Mouse (Mus musculus) gastrocnemius, adult 18-20 months (tissue): ENCODE data around the gene Sec14l4. TPM values are rescaled to one million over a fixed set of nuclear protein-coding genes. Genes with fewer than 3 reads are reported as not detected.
"Not testable (repeated sequence)": the region's sequence is repeated elsewhere in the genome, so short reads cannot be mapped to it uniquely, and the experiment has no call there.

Experiments
- DNase-seq: peaks from one replicate; pipeline ENCODE4 v3.0.0; 2021; ENCODE audit warnings: low spot score
- long read RNA-seq, 2 experiments: library from polyadenylated mRNA; stranded (forward); transcript quantifications; one replicate each; pipeline ENCODE4 v2.0.0; 2021
- total RNA-seq, 2 experiments: library from RNA; stranded (reverse); gene quantifications; 2 replicates each; pipeline ENCODE4 v1.2.3; 2021

Gene Sec14l4
- total RNA-seq = not detected
- long read RNA-seq, experiment 1 = 0 reads
- long read RNA-seq, experiment 2 = 0 reads

DNA sequence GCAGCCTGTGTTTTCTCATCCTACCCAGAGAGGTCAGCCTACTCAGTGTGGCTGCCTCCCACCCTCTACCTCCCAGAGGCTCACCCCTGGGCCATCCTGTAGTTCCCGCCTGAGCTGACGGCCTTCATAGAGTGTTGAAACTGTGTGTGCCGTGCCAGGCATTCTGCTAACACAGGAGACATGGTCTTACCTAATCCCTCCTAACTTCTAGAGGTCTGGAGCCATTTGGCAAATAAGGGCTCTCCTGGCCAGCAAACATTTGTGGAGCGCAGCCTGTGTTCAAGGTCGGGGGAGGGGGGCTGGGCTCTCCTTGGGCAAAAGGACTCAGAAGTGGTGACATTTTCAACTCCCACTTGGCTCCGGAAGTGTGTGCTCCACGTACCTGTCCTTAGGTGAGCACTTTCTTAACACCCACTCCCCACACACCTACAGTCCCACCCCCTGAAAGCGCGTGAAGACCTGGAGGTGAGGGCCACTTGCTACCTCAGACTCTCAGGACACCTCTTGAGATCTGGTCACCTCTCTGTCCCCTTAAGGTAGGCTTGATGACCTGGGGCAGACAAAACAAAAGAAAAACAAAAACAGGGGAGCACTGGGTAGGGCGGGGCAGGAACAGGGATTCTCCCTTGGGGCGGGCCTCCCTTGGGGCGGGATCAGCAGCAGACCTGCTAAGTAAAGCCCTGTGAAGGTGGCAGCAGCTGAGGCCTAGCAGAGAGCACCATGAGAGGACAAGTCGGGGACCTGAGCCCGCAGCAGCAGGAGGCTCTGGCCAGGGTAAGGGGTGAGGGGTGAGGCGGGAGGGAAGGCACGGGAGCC lies at the start of gene Sec14l4:
Gene Sec14l4, plus strand, starts transcription at position 337 of the 816 bp plus-strand sequence.
- DNase-seq = no peak

DNA sequence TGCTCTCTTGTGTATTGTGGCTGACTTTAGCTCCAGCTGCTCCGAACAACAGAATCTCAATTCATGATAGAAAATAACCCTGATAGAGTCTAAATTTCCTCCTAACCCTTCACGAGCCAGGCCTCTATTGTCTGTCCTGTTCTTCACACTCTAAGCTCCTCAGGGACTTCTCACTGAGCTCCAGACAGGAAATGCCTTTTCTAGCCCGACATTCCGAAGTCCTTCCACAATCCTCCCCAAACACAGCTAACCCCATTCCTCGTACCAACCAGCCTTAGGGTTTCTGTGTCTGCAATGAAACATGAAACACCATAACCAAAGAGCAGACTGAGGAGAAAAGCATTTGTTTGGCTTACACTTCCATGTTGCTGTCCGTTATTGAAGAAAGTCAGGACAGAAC lies 49.7 kb upstream of the Sec14l4 start:
- DNase-seq = no peak

DNA sequence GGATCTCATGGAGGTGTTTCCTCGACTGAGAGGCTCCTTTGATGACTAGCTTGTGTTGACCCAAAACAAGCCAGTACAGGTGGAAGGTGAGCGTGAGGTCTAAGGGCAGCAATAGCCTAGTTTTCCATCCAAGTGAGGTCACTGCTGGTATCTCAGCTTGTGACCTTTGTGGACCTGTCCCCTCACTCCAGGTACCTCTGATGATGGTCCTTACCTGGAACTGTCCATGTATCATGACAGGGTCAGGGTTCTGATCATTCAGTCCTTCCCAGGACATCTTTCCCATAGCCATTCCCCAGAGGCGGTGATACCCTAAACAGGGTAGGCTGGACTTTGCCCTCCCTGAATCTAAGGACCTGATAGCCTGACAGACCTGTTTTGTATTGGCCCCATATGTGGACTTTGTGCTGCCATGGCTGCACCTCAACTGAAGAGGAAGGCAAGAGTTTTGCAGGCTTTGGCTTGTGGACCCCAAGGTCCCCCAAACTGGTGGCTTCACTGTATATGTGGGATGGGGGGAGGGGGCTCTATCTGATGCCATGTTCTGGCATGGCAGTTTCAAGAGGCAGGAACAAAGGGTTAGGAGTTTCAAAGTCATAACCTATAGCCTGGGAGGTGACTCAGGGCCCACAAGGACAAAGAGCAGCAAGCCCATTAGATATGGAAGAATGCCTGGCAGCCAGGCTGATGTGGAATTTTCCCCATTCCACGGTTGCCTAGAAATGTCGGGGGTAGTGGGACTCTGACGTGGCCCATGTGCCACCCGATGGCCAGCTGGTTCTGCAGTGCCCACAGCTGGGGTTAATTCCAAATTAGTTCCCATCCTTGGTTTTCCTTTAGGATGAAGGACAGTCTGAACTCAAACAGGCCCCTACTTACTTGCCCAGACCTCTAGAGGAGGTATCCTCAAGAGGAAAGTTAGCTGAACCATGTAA lies 48.7 kb upstream of the Sec14l4 start:
- no peak for DNase-seq

DNA sequence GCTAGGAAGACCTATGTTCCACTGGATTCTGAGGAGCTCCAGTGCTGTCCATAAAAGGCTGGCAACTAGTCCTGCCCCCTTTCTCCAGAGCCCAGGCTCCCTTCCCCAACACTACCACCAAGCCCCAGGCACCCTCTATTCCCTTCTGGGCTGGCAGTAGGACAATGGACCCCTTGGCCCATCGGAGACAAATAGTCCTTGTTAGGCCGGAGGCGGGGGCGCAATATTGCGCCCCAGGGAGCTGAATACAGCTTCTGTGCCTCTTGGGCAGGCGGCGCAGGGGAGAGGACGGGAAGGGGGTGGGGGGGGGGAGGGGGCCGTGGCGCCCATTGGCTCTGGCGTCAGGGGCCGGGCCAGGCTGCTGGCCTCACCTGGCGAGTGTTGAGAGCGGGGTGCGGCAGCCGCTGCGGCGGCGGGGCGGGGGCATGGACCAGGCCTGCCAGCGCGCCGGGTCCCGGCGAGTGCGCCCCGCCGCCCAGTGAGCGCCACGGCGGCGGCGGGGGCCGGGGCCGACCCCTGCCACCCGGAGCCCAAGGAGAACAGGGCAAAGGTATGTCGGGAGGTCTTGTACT lies 47.9 kb upstream of the Sec14l4 start, which contains the start of gene Gal3st1:
Gene Gal3st1, plus strand, starts transcription at position 346 of the 572 bp plus-strand sequence.
- DNase-seq = no peak

DNA sequence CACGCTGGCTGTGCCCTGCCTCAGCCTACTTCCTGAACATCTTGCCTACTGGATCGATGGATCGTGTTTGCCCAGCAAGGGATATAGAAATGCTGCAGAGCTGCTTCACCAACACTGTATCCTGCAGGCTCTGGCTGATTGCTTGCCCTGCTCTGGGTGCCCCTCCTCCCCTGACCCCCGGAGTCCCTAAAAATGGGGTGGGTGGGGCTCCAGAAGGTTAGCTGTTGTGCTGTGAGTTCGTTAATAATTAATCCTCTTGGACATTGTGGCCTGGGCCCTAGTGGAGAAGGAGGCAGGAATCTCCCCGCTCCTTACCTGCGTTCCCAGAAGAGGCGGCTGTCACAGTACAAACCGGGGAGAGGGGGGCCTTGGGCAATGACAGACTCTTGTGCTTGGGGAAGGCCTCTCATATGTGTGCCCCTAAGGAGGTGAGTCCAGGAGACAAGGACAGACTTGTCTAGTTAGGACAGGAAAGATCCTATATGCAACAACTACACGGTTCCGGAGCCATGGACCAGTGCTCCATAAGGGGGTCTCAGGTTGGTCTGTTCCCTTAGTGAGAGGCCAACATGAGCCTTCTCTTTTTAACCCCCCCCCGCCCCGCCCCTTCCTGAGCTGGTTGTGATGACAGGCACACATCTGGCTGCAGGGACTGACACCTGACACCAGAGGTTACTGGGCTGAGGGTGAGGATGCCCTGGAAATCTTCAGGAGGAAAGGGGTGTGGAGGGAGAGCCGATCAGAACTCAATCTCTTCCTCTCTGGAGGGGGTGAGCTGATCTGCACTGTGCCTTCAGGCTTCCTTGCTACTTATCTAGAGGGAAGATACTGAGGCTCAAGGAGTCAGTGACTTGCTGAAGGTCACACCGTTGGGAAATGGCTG lies 47.2 kb upstream of the Sec14l4 start:
- DNase-seq = no peak

DNA sequence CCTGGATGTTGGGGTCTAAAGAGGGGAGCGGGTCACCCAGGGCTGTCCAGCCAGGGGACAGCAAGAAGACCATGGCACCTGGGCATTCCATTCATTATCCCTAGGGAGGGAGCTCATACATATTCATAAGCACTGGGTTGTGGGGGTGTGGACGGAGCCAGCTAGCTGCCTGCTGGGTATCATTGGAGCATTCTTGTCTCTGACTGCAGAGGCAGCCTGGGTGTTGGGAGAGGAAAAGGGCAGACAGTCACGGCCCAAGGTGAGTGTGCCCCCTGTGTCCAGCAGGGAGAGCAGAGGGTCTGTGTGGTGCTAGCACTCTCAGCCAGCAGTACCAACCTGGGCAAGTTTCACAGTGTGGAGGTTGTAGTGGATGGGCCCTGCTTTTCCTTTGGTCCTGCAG lies 41.5 kb upstream of the Sec14l4 start:
- DNase-seq = no peak

DNA sequence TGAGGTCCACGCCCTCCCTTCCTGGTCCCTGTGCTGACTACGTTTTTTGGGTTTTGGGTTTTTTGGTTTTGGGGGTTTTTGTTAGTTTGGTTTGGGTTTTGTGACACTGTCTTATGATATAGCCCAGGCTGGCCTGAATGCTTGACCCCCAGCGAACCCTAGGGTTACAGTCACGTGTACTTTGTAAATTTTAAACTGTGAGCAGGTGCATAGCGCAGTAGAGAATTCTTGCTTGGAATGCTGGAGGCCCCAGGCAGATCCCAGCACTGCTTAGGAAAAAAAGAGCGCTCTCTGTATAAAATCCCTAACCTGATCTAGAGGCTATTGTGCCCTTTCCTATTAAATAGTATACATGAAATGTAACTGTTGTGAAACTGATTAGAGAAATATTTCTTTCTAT lies 38.1 kb upstream of the Sec14l4 start:
- no peak for DNase-seq

DNA sequence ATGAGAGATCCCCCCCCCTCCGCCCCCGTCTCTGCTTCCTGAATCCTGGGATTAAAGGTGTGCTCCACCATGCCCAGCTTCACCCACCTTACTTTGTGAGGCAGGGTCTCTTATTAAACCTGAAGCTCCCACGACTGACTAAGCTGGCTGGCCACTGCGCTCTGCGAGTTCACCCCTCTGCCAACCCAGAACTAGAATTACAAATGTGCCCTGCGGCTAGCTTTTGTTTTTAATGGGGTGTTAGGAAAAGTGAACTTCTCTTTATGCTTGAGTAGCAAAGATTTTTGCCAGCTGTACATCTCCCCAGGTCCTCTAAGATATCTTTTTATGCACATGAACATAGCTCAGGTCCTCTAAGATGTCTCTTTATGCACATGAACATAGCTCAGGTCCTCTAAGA lies 37.3 kb upstream of the Sec14l4 start:
- no peak for DNase-seq

DNA sequence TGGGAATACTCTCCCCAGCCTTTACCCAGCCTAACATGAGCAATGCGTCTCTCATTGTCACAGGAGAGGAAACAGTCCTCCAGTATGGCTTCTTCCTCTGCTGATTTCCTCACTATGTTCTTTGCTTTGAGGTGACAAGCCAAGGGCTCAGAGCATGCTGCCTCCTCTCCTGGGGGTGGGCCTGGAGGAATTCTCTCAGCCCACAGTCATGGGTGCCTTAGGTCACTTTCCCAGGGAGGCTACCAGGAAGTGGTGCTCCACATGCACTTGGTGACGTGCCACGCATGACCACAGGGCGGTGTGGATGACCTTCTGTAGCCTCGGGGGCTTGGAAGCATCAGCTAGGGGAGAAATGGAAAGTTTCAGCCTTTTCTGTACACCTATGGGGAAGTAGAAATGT lies 35.8 kb upstream of the Sec14l4 start:
- no peak for DNase-seq

DNA sequence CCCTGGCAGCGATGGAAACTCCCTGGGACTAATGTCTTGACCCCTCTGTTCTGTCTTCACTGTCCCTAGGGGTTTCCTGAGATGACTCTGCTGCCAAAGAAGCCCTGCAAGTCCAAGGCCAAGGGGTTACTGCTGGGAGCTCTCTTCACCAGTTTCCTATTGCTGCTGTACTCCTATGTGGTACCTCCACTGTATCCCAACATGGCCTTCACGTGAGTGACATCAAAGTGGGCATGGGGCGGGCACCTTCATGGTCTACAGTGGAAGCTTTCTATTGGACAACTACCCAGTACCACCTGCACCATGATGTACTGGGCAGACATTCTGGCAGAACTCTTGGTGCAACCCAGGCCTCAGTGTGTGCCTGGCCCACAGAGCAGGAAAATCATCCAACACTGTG lies 34.4 kb upstream of the Sec14l4 start:
- no peak for DNase-seq

DNA sequence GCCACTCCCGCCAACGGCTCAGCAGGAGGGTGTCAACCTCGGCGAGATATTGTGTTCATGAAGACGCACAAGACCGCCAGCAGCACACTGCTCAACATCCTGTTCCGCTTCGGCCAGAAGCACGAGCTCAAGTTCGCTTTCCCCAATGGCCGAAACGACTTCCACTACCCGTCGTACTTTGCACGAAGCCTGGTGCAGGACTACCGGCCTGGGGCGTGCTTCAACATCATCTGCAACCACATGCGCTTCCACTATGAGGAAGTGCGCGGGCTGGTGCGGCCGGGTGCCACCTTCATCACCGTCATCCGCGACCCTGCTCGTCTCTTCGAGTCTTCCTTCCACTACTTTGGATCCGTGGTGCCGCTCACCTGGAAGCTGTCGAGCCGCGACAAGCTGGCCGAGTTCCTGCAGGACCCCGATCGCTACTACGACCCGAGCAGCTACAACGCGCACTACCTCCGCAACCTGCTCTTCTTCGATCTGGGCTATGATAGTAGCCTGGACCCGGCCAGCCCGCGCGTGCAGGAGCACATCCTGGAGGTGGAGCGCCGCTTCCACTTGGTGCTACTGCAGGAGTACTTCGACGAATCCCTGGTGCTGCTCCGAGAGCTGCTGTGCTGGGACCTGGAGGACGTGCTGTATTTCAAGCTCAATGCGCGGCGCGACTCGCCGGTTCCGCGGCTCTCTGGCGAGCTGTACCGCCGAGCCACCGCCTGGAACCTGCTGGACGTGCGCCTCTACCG lies 33.1 kb upstream of the Sec14l4 start:
- no peak for DNase-seq

DNA sequence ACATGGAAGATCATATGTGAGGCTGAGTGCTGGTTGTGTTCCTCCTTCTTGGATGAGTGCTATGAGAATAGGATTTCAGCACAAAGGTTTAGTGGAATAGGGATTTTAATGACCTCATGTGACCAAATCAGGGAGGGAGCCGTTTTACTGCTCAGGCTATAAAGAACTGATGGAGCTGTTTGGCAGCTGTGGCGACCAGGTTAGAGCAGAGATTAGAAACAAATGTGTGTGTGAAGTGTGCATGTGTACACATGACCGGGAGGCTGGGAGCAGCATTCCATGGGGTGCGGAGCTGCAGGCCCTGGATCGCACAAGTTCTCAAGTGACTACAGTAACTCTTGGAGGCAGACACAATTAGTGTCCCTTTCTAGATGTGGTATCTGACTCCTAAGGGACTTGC lies 31.7 kb upstream of the Sec14l4 start:
- no peak for DNase-seq

DNA sequence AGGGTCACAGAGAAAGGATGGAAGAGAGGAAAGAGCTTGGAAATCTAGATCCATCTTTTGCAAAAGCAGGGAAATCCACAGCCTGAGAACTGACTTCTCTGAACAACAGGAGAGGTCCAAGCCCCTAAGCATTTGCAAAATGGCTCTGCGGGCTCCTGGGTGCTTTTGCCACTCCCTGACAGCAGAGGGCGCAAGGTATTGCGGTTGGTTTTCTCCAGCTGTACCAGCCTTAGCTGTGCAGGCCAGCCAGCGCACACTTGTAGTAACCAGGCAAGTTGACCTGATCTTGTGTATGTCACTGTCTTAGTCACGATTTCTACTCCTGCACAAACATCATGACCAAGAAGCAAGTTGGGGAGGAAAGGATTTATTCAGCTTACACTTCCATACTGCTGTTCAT lies 29.7 kb upstream of the Sec14l4 start:
- peak; percentile 45 for DNase-seq

DNA sequence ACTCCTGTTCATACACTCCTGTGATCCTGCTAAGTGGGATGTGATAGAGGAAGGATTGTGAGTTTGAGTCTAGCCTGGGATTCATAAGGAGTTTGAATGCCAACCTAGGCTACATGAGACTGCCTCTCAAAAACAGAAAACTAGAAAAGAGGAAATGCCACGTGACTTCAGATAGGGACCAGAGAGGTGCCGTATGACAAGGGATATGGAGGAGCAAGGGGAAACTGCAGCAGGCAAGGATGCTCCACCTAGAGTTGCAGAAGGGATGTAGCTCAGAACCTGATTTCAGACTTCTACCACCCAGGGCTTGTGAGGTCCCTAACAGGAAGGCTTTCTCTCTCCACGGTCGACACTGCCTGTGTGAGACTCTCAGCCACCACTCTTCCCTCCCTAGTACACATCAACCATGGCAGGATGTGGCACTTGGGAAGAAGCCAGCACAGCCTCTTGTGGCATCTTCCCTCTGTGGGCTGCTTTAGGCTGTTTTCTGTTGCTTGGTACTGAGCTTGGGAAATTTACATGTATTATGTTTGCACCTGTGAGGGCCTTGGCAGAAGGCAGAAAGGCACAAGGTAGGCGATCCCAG lies 25.9 kb upstream of the Sec14l4 start:
- DNase-seq = no peak

DNA sequence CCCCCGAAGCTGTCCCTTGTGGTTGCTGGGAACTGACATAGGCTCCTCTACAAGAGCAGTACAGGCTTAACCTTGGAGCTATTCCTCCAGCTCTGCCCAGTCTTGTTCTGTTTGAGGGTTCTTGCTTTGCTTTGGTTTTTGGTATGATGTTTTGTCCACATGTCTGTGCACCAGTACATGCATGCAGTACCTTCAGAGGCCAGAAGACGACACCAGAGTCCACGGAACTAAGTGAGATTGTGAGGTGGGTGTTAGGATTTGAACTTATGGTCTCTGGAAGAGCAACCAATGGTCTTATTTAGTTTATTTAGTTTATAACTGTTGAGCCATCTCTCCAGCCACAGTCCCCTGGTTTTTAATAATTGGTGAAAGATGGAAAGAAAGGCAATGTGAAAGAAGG lies 24.8 kb upstream of the Sec14l4 start:
- DNase-seq = no peak

DNA sequence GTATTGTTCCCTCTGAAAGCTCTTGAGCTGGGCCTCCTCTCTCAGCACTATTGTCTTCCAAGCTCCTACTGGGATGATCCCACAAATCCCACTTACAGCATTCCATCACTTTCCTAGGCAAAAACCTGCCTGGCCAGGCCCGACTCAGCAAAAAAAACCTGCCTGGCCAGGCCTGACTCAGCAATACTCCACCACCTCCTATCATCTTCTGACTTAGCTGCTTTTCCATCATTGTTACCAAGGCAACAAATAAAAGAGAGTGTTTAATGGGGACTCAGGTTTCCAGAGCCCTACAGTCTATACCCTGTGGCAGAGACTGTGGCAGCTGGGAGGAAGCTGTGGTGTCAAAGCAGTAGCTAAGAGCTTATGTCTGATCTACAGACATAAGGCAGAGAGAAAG lies 18.6 kb upstream of the Sec14l4 start:
- no peak for DNase-seq

DNA sequence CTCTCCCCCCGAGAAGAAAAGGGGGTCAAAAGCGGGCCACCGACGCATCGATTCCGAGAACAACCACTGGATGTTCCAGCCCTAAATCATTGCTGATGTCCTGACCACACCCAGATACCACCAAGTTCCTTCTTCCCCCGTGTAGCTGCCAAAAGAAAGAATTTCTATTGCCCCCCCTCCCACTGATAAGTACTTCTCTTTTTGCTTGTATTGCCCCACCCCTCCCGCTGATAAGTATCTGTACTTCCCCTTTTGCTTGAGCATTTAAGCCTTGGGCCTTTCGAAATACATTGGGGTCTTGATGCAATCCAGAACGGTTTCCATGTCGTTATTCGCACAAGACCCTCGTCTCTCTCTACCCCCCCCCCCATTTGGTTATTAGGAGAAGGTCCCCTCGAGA lies 15.5 kb upstream of the Sec14l4 start:
- not testable (repeated sequence) for DNase-seq

DNA sequence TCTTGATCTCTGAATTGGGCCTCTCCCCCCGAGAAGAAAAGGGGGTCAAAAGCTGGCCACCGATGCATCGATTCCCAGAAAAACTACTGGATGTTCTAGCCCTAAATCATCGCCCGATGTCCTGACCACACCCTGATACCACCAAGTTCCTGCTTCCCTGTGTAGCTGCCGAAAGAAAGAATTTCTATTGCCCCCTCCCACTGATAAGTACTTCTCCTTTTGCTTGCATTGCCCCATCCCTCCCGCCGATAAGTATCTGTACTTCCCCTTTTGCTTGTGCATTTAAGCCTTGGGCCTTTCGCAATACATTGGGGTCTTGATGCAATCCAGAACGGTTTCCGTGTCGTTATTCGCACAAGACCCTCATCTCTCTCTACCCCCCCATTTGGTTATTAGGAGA lies 9.2 kb upstream of the Sec14l4 start:
- not testable (repeated sequence) for DNase-seq

DNA sequence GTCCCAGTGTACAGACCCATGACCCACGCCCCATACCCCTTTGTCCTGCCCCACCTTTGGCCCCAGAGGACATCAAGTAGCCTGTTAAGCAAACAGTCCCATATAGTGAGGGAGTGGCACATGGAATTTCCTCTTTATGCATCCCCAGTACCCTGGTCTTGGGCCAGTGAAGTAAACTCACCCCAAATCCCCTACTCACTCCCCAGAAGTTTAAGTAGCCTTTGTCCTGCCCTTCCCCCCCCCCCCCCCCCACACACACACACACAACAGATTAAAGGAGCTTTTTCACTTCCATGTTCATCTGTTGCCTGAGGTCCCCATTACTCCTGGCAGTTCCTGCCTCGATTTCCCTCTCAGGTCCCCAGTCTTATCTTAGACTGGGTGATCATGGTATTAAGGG lies 7.9 kb upstream of the Sec14l4 start:
- DNase-seq = no peak

DNA sequence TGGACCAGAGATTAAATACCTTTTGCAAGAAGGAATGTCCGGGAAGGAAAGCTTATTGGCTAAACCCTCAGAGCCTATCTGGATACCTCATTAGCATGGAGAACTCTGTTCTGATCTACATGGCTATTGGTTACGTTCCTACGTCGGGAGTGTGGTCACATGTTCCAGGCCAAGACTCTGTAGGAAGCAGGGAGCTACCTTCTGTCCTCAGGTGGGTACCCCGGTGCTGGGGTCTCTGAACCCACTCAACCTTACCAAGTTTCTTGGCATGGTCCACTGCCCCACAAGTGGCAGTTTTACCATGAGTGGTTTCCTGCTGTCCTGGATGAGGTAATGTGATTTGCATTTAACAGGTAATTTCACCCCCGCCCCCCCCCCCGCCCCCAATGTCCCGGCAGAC lies 4.2 kb upstream of the Sec14l4 start:
- no peak for DNase-seq
